Mouse (Mus musculus): Measurements from ENCODE around the gene Luzp1. TPM values are rescaled to one million over a fixed set of nuclear protein-coding genes. Genes with fewer than 3 reads are reported as not detected.

Luzp1 gene
- polyA plus RNA-seq (2015; fragmentation: Nextera tagmentation; extraction: Ambion mirVana), result 54.6 and 67.8 TPM in 2 replicates

DNA sequence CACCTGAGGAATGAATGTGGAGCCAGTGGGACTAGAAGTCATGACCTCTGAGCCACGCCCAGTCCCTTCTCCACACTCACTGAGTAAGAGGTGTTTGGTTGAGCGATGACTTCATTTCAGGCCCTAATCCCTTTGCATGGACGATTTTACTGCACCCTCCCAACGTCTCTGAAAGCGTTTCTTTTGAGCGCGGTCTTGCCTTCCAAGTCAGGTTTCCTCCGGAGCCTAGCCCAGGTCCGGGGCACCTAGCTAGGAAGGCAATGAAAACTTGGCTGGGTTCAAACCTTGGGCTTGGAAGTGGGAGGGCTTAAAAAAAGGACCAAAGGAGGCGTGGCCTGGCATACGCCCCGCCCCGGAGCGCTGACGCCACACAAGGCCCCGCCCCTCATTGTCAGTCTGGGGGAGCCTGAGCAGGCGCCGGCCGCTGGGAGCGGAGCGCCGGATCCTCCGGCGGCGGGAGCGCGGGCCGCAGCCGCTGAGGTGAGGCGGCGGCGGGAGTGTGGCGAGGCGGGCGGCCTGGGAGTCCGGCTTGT lies at the start of gene Luzp1:
Gene Luzp1 (plus strand): TSS at position 391 of the 533 bp plus-strand sequence.
- peak within 1 kb of the TSS; percentile 72 for H3K4me2 ChIP-seq (replicated peaks; ENCODE audit: low read depth)
- TF ChIP-seq EP300 (optimal IDR thresholded peaks at IDR 0.05) (no peak), CTCF (IDR thresholded peaks at IDR 0.05; ENCODE audit: low read depth) (no peak)
- H3K36me3 ChIP-seq (ENCODE audit: control insufficient read depth, insufficient read depth, low read length), result no peaks in the 10 kb centered on the region
- peaks cover 6% of the 10 kb centered on the region; the same call in 1 of the 2 replicates for H3K4me1 ChIP-seq (replicated peaks; ENCODE audit: control insufficient read depth, insufficient read depth)
- H3K9me3 ChIP-seq (ENCODE audit: control insufficient read depth, low read length), result no peaks in the 10 kb centered on the region
- peak; percentile 93 for ATAC-seq (ENCODE audit: low FRiP score, low TSS enrichment)
- under 1% methylated on average over 36 of the region's 36 CpGs for WGBS
- H3K27ac ChIP-seq (replicated peaks), result peak within 1 kb of the TSS; percentile 98
- peak within 1 kb of the TSS; percentile 90 for H3K9ac ChIP-seq (ENCODE audit: low read length)
- H3K4me3 ChIP-seq (ENCODE audit: low read depth, low read length), result peak within 1 kb of the TSS; percentile 86
- H3K27me3 ChIP-seq (ENCODE audit: control insufficient read depth, insufficient read depth, low read length), result no peaks in the 10 kb centered on the region
- DNase-seq (ENCODE audit: low spot score), result peak; percentile 94

DNA sequence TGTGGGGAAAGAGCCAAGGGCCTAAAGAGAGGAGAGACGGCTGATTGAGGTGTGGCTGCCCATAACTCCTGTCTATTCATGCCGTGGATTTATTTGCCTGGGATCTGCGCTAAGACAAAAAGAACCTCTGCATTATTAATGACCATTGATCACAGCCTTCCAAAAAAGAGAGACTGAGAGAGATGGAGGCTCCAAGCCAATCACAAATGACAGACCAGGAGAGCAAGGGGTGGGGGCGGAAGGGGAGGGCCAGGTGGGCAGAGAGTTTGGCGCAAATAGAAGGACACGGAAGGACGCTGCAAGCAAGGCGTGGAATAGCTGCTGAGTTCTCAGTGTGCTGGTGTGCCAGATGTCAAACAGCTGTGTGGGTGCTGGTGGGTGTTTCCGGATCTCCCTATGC lies 46.3 kb upstream of the Luzp1 start, which contains the start of gene Htr1d:
Gene Htr1d (plus strand): TSS at position 301 of the 400 bp plus-strand sequence.
- no peak for DNase-seq (ENCODE audit: low spot score)
- H3K27me3 ChIP-seq (ENCODE audit: control insufficient read depth, insufficient read depth, low read length), result peaks cover 2% of the 10 kb centered on the region; the same call in 1 of the 2 replicates
- peak within 1 kb of the TSS; percentile 97 for H3K4me2 ChIP-seq (replicated peaks; ENCODE audit: low read depth)
- TF ChIP-seq EP300 (optimal IDR thresholded peaks at IDR 0.05), result no peak
- no peak for TF ChIP-seq CTCF (IDR thresholded peaks at IDR 0.05; ENCODE audit: low read depth)
- peak within 1 kb of the TSS; percentile 47 for H3K9ac ChIP-seq (ENCODE audit: low read length)
- peak within 1 kb of the TSS; percentile 53 for H3K4me3 ChIP-seq (ENCODE audit: low read depth, low read length)
- H3K4me1 ChIP-seq (replicated peaks; ENCODE audit: control insufficient read depth, insufficient read depth), result peaks cover 6% of the 10 kb centered on the region
- 59% methylated on average over 9 of the region's 9 CpGs for WGBS
- no peaks in the 10 kb centered on the region for H3K36me3 ChIP-seq (ENCODE audit: control insufficient read depth, insufficient read depth, low read length)
- H3K27ac ChIP-seq (replicated peaks), result no peak within 1 kb of the TSS
- no peak for ATAC-seq (ENCODE audit: low FRiP score, low TSS enrichment)
- no peaks in the 10 kb centered on the region for H3K9me3 ChIP-seq (ENCODE audit: control insufficient read depth, low read length)

DNA sequence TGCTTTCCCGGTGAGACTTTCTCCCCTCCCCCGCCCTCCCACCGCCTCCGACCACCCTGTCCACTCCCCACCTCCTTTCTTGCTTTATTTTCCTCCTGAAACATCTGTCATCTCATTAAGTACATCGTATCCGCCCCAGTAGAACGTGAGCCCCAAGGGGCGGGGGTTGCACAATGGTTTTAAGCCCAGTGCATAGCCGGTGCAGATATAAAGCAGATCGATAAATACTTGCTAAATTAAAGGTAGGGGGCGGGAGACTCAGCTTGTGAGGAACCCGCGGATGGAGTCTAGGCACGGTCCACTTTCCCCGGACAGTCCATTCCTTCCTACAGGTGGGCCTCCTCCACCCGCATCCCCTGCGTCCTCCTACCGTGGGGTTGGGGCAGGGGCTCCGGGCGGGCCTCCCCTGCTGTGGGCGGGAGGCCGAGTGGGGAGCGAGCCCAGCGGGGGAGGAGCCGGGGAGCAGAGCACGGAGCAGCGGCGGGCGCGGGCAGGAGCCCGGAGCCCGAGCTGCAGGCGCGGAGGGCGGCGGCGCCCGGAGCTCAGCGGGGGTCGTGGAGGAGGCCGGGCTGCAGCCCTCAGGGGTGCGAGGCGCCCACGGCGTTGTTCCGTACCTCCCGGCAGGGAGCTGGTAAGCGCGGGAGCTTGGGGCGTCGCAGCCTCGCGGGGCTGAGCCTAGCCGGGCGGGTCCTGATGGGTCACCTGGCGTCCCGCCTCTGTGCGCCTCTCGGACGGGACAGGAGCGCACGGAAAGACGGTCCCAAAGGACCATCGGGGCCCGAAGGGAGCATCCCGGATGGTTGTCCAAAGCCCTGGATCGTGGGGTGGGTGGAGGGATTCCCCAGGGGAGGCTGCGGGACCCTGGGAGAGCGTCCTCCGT lies 45.2 kb upstream of the Luzp1 start:
- DNase-seq (ENCODE audit: low spot score), result peak; percentile 35
- Histone ChIP-seq H3K9me3 (ENCODE audit: control insufficient read depth, low read length) (no peaks in the 10 kb centered on the region), H3K27me3 (ENCODE audit: control insufficient read depth, insufficient read depth, low read length) (peaks cover 2% of the 10 kb centered on the region; the same call in 1 of the 2 replicates), H3K4me3 (ENCODE audit: low read depth, low read length) (peak overlapping the region; percentile 53), H3K4me1 (replicated peaks; ENCODE audit: control insufficient read depth, insufficient read depth) (peaks cover 6% of the 10 kb centered on the region), H3K27ac (replicated peaks) (no peak overlapping the region), H3K36me3 (ENCODE audit: control insufficient read depth, insufficient read depth, low read length) (no peaks in the 10 kb centered on the region), H3K9ac (ENCODE audit: low read length) (peak overlapping the region; percentile 47), H3K4me2 (replicated peaks; ENCODE audit: low read depth) (peak overlapping the region; percentile 97)
- 1% methylated on average over 65 of the region's 70 CpGs for WGBS
- no peak for TF ChIP-seq CTCF (IDR thresholded peaks at IDR 0.05; ENCODE audit: low read depth)
- ATAC-seq (ENCODE audit: low FRiP score, low TSS enrichment), result peak; percentile 55

DNA sequence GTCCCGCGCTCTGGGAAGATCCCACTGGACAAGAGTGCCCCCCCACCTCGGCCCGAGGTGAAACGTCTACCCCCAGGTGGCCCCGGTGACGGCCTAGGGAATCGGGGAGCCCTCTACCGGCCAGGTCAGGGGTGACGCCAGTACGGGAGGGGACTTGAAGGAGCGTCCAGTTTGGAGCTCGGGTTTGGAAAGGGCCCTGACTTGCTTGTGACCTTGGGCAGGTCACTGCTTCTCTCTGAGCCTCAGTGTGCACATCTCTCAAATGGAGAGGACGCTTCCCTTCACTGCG lies 44.6 kb upstream of the Luzp1 start:
- peak; percentile 13; the same call in 1 of the 2 replicates for ATAC-seq (ENCODE audit: low FRiP score, low TSS enrichment)
- H3K9ac ChIP-seq (ENCODE audit: low read length), result peak overlapping the region; percentile 47
- no peak overlapping the region for H3K27ac ChIP-seq (replicated peaks)
- TF ChIP-seq EP300 (optimal IDR thresholded peaks at IDR 0.05) (no peak), CTCF (IDR thresholded peaks at IDR 0.05; ENCODE audit: low read depth) (peak; percentile 60)
- no peaks in the 10 kb centered on the region for H3K36me3 ChIP-seq (ENCODE audit: control insufficient read depth, insufficient read depth, low read length)
- WGBS, result 4% methylated on average over 15 of the region's 15 CpGs
- H3K4me3 ChIP-seq (ENCODE audit: low read depth, low read length), result peak overlapping the region; percentile 53
- H3K4me1 ChIP-seq (replicated peaks; ENCODE audit: control insufficient read depth, insufficient read depth), result peaks cover 6% of the 10 kb centered on the region
- peak; percentile 50 for DNase-seq (ENCODE audit: low spot score)
- H3K9me3 ChIP-seq (ENCODE audit: control insufficient read depth, low read length), result no peaks in the 10 kb centered on the region
- 0 out of 2 replicates have a peak, but pooled peaks cover 2% of the 10 kb centered on the region for H3K27me3 ChIP-seq (ENCODE audit: control insufficient read depth, insufficient read depth, low read length)
- peak overlapping the region; percentile 97 for H3K4me2 ChIP-seq (replicated peaks; ENCODE audit: low read depth)

DNA sequence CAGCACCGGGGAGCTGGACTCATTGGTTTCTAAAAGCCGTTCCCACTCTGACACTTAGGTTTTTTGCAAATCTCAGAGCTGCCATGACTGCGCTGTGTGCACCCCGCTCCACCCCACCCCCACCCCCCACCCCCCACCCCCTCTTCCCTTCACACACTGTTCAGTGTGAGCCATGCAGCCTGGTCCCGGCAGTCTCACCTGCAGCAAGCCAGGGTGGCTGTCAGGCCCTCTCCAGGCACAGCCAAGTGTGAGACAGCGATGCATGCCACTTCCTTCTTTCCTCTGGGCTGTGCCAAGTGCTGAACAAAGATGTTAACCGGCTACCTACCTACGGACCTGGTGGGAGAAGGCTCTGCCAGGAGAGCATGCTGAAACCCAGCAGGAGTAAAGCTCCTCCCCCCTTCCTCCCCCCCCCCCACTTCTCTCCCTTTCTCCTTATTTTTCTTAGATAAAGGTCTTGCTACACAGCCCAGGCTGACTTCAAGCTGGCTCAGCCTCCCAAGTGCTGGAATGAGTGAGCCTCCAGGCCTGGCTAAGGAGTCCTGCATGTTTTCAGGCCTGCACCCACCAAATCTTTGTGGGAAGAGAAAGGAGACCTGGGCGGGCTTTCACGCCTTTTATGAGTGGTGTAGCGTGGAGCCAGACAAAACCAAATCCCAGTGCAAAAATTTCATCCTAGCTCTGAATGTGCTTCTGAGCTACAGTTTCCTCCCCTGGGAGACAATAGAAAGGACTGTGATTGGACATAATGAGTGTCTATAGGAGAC lies 38.8 kb upstream of the Luzp1 start:
- ATAC-seq (ENCODE audit: low FRiP score, low TSS enrichment), result no peak
- Histone ChIP-seq H3K9me3 (ENCODE audit: control insufficient read depth, low read length) (no peaks in the 10 kb centered on the region), H3K4me1 (replicated peaks; ENCODE audit: control insufficient read depth, insufficient read depth) (no peaks in the 10 kb centered on the region; the same call in 1 of the 2 replicates), H3K36me3 (ENCODE audit: control insufficient read depth, insufficient read depth, low read length) (no peaks in the 10 kb centered on the region), H3K27me3 (ENCODE audit: control insufficient read depth, insufficient read depth, low read length) (no peaks in the 10 kb centered on the region), H3K4me2 (replicated peaks; ENCODE audit: low read depth) (no peak overlapping the region), H3K27ac (replicated peaks) (no peak overlapping the region), H3K9ac (ENCODE audit: low read length) (no peak overlapping the region), H3K4me3 (ENCODE audit: low read depth, low read length) (no peak overlapping the region)
- TF ChIP-seq EP300 (optimal IDR thresholded peaks at IDR 0.05) (no peak), CTCF (IDR thresholded peaks at IDR 0.05; ENCODE audit: low read depth) (no peak)
- WGBS, result 37% methylated on average over 11 of the region's 11 CpGs
- no peak for DNase-seq (ENCODE audit: low spot score)

Measured in stomach, postnatal 0 days (tissue).